In the genomic region with DNA sequence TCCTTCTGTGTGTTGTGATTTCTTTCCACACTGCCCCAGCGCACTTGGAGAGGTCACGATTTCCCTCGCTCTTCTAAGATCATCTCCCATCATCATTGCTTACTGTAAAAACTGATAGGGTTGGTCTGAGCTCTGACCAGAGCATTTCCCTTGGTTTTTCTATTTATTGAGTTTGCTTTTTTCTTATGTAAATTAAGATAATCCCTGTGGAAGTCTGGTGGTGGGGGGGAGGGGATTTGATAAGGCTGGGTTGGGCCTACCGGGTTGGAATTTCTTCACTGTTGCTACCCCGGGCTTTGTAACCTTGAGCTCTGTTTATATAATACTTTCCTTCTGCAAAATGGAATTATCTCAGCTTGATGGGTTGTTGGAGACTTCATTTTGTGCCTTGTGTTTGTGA, we compare ENCODE assay signal across 9 mouse cellular contexts. TPM values are rescaled to one million over a fixed set of nuclear protein-coding genes. Genes with fewer than 3 reads are reported as not detected.
DNase-seq lines count a peak whose midpoint lies in the region; ATAC-seq and TF ChIP-seq lines count a peak whose summit lies in the region.
"Had no signal": no experiment of that assay in that cellular context is flagged by ENCODE, and none has a peak within 500 bp of the region (broad histone marks: within the 10 kb centered on the region; RNA-seq: fewer than 3 reads in every experiment).

No protein-coding gene starts in this region.

- H3K4me2 ChIP-seq in forebrain, embryonic 11.5 days (ENCODE audit: low read depth, low read length, severe bottlenecking) = peak overlapping the region; percentile 98
- 0 out of 2 replicates have a peak overlapping the region, but pooled peaks have one; percentile 97 for H3K4me2 ChIP-seq in limb, embryonic 11.5 days (ENCODE audit: low read depth, severe bottlenecking)

- H3K27ac ChIP-seq in liver, adult 2 months (replicated peaks; ENCODE audit: insufficient read depth, low read depth, low read length) = no peak overlapping the region
- peak overlapping the region; percentile 99; the same call in 1 of the 2 replicates for H3K27ac ChIP-seq in forebrain, embryonic 11.5 days (ENCODE audit: low read depth, low read length)
- no peak overlapping the region for H3K27ac ChIP-seq in limb, embryonic 11.5 days (replicated peaks; ENCODE audit: low read depth, low read length)
- H3K27ac ChIP-seq in small intestine, adult 2 months (ENCODE audit: insufficient read depth, low read depth, low read length) = peak overlapping the region; percentile 62; the same call in 1 of the 2 replicates

- DNase-seq in liver, adult 2 months (ENCODE audit: extremely low read depth, low read depth, low spot score) = peak; percentile 15
- no peak for DNase-seq in liver
- DNase-seq in forebrain, embryonic 11.5 days (ENCODE audit: low spot score) = no peak
- DNase-seq in limb, embryonic 11.5 days (ENCODE audit: low spot score) = no peak
- DNase-seq in adrenal gland, postnatal 14 days = no peak
- no peak for DNase-seq in spleen, postnatal 10 days (ENCODE audit: low spot score in 2 of 2)
- no peak for DNase-seq in ovary, postnatal 36 days (ENCODE audit: low spot score)
- DNase-seq: kidney, postnatal 25 days had no signal

- TF ChIP-seq POLR2A in liver, adult 2 months (IDR thresholded peaks at IDR 0.05; ENCODE audit: extremely low read depth, insufficient read depth, low read length) = no peak
- TF ChIP-seq POLR2A in small intestine, adult 2 months (IDR thresholded peaks at IDR 0.05; ENCODE audit: low read depth, low read length) = no peak

- H3K4me3 ChIP-seq in liver, adult 2 months (ENCODE audit: insufficient read depth, low read depth, low read length) = no peak overlapping the region
- H3K4me3 ChIP-seq in forebrain, embryonic 11.5 days (ENCODE audit: low read depth, low read length) = no peak overlapping the region
- no peak overlapping the region for H3K4me3 ChIP-seq in limb, embryonic 11.5 days (ENCODE audit: low read depth, low read length)
- H3K4me3 ChIP-seq in small intestine, adult 2 months (ENCODE audit: low read depth, low read length) = no peak overlapping the region

- no peak for ATAC-seq in forebrain, embryonic 11.5 days (replicated peaks; ENCODE audit: low FRiP score)
- no peak for ATAC-seq in limb, embryonic 11.5 days (ENCODE audit: insufficient number of reproducible peaks, low FRiP score, low TSS enrichment, low read depth)

- H3K9ac ChIP-seq in liver, adult 2 months (ENCODE audit: low read depth, low read length) = no peak overlapping the region
- H3K9ac ChIP-seq in forebrain, embryonic 11.5 days (ENCODE audit: low read length) = peak overlapping the region; percentile 51; the same call in 1 of the 2 replicates
- no peak overlapping the region for H3K9ac ChIP-seq in limb, embryonic 11.5 days (ENCODE audit: low read length)

- WGBS in liver, adult 2 months = 40% methylated on average over 5 of the region's 5 CpGs
- 4% methylated on average over 5 of the region's 5 CpGs for WGBS in forebrain, embryonic 11.5 days
- 33% methylated on average over 5 of the region's 5 CpGs for WGBS in limb, embryonic 11.5 days
- WGBS in small intestine, adult 2 months = 54% methylated on average over 5 of the region's 5 CpGs

- TF ChIP-seq CTCF in liver, adult 2 months (IDR thresholded peaks at IDR 0.05; ENCODE audit: low read depth, low read length) = no peak
- TF ChIP-seq CTCF in small intestine, adult 2 months (IDR thresholded peaks at IDR 0.05; ENCODE audit: extremely low read depth, insufficient read length, insufficient replicate concordance, low read depth, low read length) = no peak

- no peaks in the 10 kb centered on the region for H3K36me3 ChIP-seq in liver, adult 2 months (ENCODE audit: control insufficient read depth, insufficient read depth, low read length)
- no peaks in the 10 kb centered on the region for H3K36me3 ChIP-seq in forebrain, embryonic 11.5 days (ENCODE audit: control insufficient read depth, insufficient read depth, low read length)
- H3K36me3 ChIP-seq in limb, embryonic 11.5 days (ENCODE audit: control insufficient read depth, insufficient read depth, low read length) = no peaks in the 10 kb centered on the region
- H3K36me3 ChIP-seq in small intestine, adult 2 months (ENCODE audit: control insufficient read depth, insufficient read depth, low read length) = peaks cover 5% of the 10 kb centered on the region; the same call in 1 of the 2 replicates

- peaks cover 29% of the 10 kb centered on the region for H3K4me1 ChIP-seq in liver, adult 2 months (ENCODE audit: control insufficient read depth, insufficient read depth, low read length)
- peaks cover 49% of the 10 kb centered on the region for H3K4me1 ChIP-seq in forebrain, embryonic 11.5 days (replicated peaks; ENCODE audit: control insufficient read depth, insufficient read depth, low read length)
- peaks cover 45% of the 10 kb centered on the region for H3K4me1 ChIP-seq in limb, embryonic 11.5 days (ENCODE audit: control insufficient read depth, insufficient read depth, low read length)
- H3K4me1 ChIP-seq in small intestine, adult 2 months (ENCODE audit: control insufficient read depth, insufficient read depth, insufficient read length, low read length) = peaks cover 38% of the 10 kb centered on the region

- H3K27me3 ChIP-seq in liver, adult 2 months (ENCODE audit: control insufficient read depth, insufficient read depth, low read length) = no peaks in the 10 kb centered on the region
- H3K27me3 ChIP-seq in forebrain, embryonic 11.5 days (ENCODE audit: control insufficient read depth, insufficient read depth, low read length) = no peaks in the 10 kb centered on the region
- no peaks in the 10 kb centered on the region for H3K27me3 ChIP-seq in limb, embryonic 11.5 days (ENCODE audit: control insufficient read depth, insufficient read depth, low read length)
- no peaks in the 10 kb centered on the region for H3K27me3 ChIP-seq in small intestine, adult 2 months (ENCODE audit: control insufficient read depth, insufficient read depth, low read length)

- H3K79me2 ChIP-seq in liver, adult 2 months (ENCODE audit: control insufficient read depth, insufficient read depth, low read length) = peaks cover 26% of the 10 kb centered on the region

- H3K9me3 ChIP-seq in forebrain, embryonic 11.5 days (ENCODE audit: control insufficient read depth, low read length) = no peaks in the 10 kb centered on the region
- no peaks in the 10 kb centered on the region for H3K9me3 ChIP-seq in limb, embryonic 11.5 days (ENCODE audit: control insufficient read depth, low read length)

RNA-seq across cellular contexts. Expression of a gene that starts 1.1 kb away (rescaled TPM):
- total RNA-seq in liver, adult 2 months (2014; rRNA removed) = 6.8 and 9.3 TPM in 2 replicates
- polyA plus RNA-seq in liver, adult 2 months (2012; rRNA removed) = 10.5 and 10.8 TPM in 2 replicates
- 40.3 and 42.7 TPM in 2 replicates for polyA plus RNA-seq in forebrain, embryonic 11.5 days (2014; fragmentation: Nextera tagmentation; extraction: Ambion mirVana)
- 17.9 and 22.0 TPM in 2 replicates for polyA plus RNA-seq in limb, embryonic 11.5 days (2014; fragmentation: Nextera tagmentation; extraction: Ambion mirVana)
- polyA plus RNA-seq in small intestine, adult 2 months (2012; rRNA removed) = 17.5 and 30.5 TPM in 2 replicates
- total RNA-seq in adrenal gland, postnatal 14 days (2021) = 48.4 and 53.8 TPM in 2 replicates

Comparison
In these comparisons a context has a peak if more than half of its experiments do, and no peak if none do; other contexts are left out.
1. H3K27ac ChIP-seq: peak in forebrain, embryonic 11.5 days (single experiment) and small intestine, adult 2 months (single experiment); none in liver, adult 2 months (single experiment) and limb, embryonic 11.5 days (single experiment).